Mouse (Mus musculus): ENCODE measurements around the gene Enpp5.

GRCm38 (mm10) chr17:44121366-44122100 lies 42.9 kb downstream of the Enpp5 start:
- no peak for TF ChIP-seq CTCF (IDR thresholded peaks at IDR 0.05; ENCODE audit: insufficient read depth, low read length)
- no peak for TF ChIP-seq POLR2A (IDR thresholded peaks at IDR 0.05; ENCODE audit: borderline replicate concordance, extremely low read depth, low read depth, low read length)

All from lung, adult 2 months (tissue).